Mouse (Mus musculus) megakaryocyte, embryonic 14.5 days (primary cell): ENCODE data around the gene Hrct1. TPM values are rescaled to one million over a fixed set of nuclear protein-coding genes. Genes with fewer than 3 reads are reported as not detected.

Experiments used
- H3K27me3 ChIP-seq: replicated peaks from 2 replicates; pipeline ENCODE3; 2012; ENCODE audit warnings: inconsistent platforms
- H3K36me3 ChIP-seq: replicated peaks from 2 replicates; pipeline ENCODE3; 2012; ENCODE audit warnings: low read length, inconsistent platforms, mixed read lengths
- H3K4me1 ChIP-seq: 2 replicates; pipeline ENCODE4 v1.6.1; 2012; ENCODE audit warnings: inconsistent platforms
- H3K4me3 ChIP-seq: replicated peaks from 2 replicates; pipeline ENCODE3; 2012; ENCODE audit warnings: moderate library complexity, mild to moderate bottlenecking, inconsistent platforms
- H3K9me3 ChIP-seq: 2 replicates; pipeline ENCODE4 v1.6.1; 2012; ENCODE audit warnings: inconsistent platforms
- FLI1 ChIP-seq: IDR thresholded peaks from 2 replicates; pipeline ENCODE4 v1.6.1; 2012; ENCODE audit warnings: low read length, inconsistent platforms, mixed read lengths
- GATA1 ChIP-seq: IDR thresholded peaks from 3 replicates; pipeline ENCODE4 v1.6.1; 2012; ENCODE audit warnings: mixed read lengths, low read length, inconsistent platforms, borderline replicate concordance
- polyA plus RNA-seq: library from polyadenylated mRNA; stranded (reverse); fragments of >175 nt; gene quantifications from 2 replicates; pipeline ENCODE4 v1.2.3, GENCODE M21; 2012; ENCODE audit warnings: low replicate concordance; ENCODE audit not compliant: insufficient read depth

Gene Hrct1
- polyA plus RNA-seq, 1 experiment: 0.12 TPM

DNA sequence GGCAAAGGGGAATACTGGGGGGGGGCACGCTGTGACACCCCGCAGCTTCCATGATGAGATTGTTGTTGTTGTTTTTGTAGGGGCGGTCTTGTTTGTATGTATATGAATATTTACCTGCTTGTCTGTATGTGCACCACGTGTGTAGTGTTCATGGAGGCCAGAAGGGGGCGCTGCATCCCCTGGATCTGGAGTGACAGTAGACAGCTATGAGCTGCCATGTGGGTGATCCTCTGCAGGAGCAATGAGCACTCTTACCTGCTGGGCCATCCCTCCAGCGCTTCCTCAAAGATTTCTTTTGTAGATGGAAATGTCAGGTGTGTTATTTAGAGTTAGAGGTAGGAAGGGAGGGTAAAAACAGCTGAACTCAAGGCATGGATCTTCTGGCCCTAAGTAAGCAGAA lies 23.5 kb upstream of the Hrct1 start:
- no peak overlapping the region for H3K4me3 ChIP-seq
- no peaks in the 10 kb centered on the region for H3K36me3 ChIP-seq
- no peak for TF ChIP-seq FLI1
- TF ChIP-seq GATA1: no peak
- no peaks in the 10 kb centered on the region for H3K9me3 ChIP-seq
- H3K27me3 ChIP-seq: peaks cover 53% of the 10 kb centered on the region
- H3K4me1 ChIP-seq: no peaks in the 10 kb centered on the region; the same call in 1 of the 2 replicates

DNA sequence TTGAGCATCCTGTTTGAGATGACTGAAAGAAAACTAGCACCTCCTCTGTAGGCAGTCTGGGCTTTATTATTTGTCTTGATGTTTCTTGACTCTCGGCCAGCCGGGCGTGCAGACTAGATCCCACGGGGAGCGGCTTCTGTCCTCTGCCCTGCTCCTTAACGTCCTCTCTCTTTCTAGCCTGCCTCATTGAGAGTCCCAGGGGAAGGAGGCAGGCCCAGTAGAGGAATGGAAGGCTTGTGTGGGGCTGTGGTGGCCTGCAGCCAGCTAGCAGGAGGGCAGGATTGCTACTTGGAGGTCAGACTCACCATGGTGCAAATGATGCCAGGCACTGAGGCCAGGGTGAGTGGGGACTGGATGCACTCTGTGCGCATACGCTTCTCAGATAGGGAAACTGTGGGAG lies 23.1 kb upstream of the Hrct1 start:
- no peaks in the 10 kb centered on the region for H3K9me3 ChIP-seq
- TF ChIP-seq FLI1 (no peak), GATA1 (no peak)
- H3K27me3 ChIP-seq: peaks cover 52% of the 10 kb centered on the region
- no peaks in the 10 kb centered on the region for H3K36me3 ChIP-seq
- H3K4me1 ChIP-seq: no peaks in the 10 kb centered on the region; the same call in 1 of the 2 replicates
- H3K4me3 ChIP-seq: no peak overlapping the region

DNA sequence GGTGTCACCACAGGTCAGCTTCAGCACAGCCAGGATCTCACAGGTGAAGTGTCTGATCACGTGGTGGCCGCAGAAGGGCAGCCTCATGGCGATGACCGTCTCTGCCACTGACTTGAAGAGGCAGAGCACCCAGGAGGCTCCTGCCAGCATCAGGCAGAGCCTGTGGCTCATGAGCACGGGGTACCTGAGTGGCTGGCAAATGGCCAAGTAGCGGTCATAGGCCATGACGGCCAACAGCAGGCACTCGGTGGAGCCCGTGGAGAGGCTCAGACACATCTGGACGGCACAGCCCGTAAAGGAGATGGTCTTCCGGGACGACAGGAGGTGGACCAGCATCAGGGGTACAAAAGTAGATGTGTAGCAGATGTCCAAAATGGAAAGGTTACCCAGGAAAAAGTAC lies 21.0 kb upstream of the Hrct1 start:
- Histone ChIP-seq H3K4me3 (peak overlapping the region; percentile 38), H3K27me3 (peaks cover 62% of the 10 kb centered on the region), H3K36me3 (no peaks in the 10 kb centered on the region), H3K4me1 (no peaks in the 10 kb centered on the region; the same call in 1 of the 2 replicates), H3K9me3 (no peaks in the 10 kb centered on the region)
- TF ChIP-seq FLI1 (no peak), GATA1 (no peak)

DNA sequence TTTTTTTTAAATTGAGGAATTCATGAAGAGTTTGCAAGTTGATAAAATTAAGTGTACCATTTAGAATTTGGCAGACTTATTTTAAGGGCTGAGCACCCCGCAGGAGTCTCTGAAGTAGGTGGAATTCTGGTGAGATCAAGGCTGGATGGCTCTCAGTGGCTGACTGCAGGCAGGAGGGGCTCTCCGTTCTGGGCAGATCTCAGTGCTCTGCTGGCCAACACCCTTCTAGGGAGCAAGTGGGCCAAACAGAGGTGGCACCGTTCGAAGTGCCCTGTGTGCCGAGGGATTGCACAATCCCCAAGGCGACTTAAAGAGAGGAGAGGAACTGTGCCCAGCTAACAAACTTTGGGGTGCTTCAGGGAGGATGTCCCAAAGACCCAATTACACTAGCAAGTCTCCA lies 17.1 kb upstream of the Hrct1 start, which contains the start of gene Olfr71:
Gene Olfr71 (minus strand): TSS at position 387 of the 400 bp plus-strand sequence.
- Histone ChIP-seq H3K36me3 (no peaks in the 10 kb centered on the region), H3K9me3 (no peaks in the 10 kb centered on the region), H3K4me3 (no peak within 1 kb of the TSS), H3K27me3 (peaks cover 63% of the 10 kb centered on the region), H3K4me1 (no peaks in the 10 kb centered on the region; the same call in 1 of the 2 replicates)
- TF ChIP-seq FLI1: no peak
- no peak for TF ChIP-seq GATA1

DNA sequence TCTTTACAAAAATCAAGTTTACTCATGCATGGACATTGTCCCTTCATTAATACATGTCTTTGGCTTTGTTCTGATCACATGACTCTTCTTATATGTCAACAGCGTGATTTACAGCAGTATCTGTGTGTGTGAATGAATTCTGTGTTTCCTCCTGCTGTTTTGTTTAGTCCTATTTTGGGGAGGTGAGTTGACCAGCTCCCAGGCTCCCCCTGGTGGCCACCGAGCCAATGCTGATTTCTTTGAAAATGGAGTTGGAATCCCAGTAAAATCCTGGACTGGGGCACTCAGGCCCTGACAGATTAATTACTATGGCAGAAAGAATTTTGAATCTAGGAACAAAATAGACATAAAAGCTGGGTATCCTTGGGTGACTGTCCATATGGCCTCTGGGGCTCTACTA lies 15.2 kb upstream of the Hrct1 start:
- TF ChIP-seq FLI1: no peak
- no peak for TF ChIP-seq GATA1

DNA sequence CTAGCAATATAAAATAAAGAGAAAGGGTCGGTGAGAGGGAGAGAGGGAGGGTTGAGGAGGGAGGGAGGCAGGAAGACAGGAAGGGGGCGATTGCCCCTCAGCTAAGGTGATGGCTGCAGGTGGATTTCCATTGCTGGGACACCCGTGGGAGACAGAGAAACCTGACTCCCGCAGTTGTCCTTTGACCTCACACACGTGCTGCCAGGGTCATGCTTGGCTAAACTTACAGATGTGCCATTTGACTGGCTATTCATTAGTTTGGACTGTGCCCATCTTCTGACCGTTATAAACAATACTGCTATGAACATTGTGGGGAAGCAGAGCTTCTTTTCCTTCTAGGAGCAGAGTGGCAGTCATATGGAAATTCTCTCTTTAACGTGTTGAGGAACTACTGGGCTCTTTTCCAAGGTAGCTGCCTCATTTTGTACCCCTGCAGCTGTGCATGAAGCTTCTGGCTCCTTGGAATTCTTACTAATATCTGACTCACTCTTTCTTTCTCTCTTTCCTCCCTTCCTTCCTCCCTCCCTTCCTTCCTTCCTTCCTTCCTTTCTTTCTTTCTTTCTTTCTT lies 13.3 kb upstream of the Hrct1 start:
- no peak overlapping the region for H3K4me3 ChIP-seq
- H3K9me3 ChIP-seq: peaks cover 5% of the 10 kb centered on the region
- H3K36me3 ChIP-seq: no peaks in the 10 kb centered on the region
- H3K27me3 ChIP-seq: peaks cover 48% of the 10 kb centered on the region
- TF ChIP-seq FLI1 (no peak), GATA1 (no peak)
- H3K4me1 ChIP-seq: peaks cover 6% of the 10 kb centered on the region; the same call in 1 of the 2 replicates

More for the DNA sequence above, 15.2 kb upstream of the Hrct1 start:
- no peaks in the 10 kb centered on the region for H3K36me3 ChIP-seq
- H3K4me1 ChIP-seq: peaks cover 6% of the 10 kb centered on the region; the same call in 1 of the 2 replicates
- no peak overlapping the region for H3K4me3 ChIP-seq
- H3K9me3 ChIP-seq: no peaks in the 10 kb centered on the region
- peaks cover 56% of the 10 kb centered on the region for H3K27me3 ChIP-seq

DNA sequence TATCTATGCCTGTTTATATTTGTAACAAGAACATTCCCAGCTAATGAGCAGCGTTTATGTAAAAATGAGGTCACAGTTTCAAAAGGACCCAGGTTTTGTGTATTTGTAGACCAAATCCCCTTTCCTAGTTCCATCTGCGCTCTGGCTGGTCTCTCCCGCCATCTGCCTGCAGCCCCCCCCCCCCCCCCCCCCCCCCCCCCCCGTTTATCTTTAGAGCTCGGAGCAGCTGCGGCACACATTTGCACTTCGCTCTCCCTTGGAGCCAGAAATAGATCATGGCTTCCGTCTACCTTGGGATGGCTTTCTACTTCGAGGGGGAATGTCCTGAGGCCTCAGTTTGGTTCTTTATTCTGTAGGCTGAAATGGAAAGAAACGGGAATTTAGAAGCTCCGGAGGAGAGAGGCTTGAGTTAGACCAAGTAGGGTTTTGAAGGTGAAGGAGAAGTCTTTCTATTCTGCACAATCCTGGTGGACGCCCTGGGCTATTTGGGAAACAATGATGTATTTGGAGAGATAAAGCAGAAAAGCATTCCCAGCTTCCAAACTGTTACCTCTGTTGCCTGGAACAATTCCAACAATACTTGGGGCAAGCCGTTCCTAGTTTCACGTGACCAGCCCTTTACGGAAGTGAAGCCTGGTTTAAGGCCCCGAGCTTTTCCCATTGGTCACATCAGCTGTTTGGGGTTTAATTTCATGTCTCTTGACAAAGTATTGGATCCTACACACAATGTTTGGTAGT lies 6.3 kb upstream of the Hrct1 start:
- H3K36me3 ChIP-seq: no peaks in the 10 kb centered on the region
- peaks cover 5% of the 10 kb centered on the region for H3K4me1 ChIP-seq
- no peak for TF ChIP-seq GATA1
- peaks cover 15% of the 10 kb centered on the region for H3K27me3 ChIP-seq
- peaks cover 5% of the 10 kb centered on the region for H3K9me3 ChIP-seq
- H3K4me3 ChIP-seq: no peak overlapping the region

DNA sequence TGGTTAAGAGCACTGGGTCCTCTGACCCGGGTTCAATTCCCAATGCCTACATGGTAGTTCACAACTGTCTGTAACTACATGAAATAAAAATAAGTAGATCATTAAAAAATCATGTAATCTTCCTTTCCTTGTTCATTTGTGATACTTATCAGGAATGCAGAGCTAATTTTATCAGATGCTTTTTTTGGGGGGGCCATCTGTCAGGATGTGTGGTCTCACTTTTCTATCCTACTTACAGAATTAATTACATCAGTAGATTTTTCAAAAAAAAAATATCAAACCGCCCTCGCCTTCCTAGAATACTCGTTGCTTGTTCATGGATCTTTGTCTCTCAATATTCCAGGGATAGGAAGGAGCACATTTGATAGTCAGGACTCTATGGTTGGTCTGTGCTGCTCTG lies 4.8 kb upstream of the Hrct1 start:
- peaks cover 5% of the 10 kb centered on the region for H3K9me3 ChIP-seq
- H3K4me3 ChIP-seq: no peak overlapping the region
- no peak for TF ChIP-seq FLI1
- TF ChIP-seq GATA1: no peak
- H3K36me3 ChIP-seq: no peaks in the 10 kb centered on the region
- peaks cover 15% of the 10 kb centered on the region for H3K27me3 ChIP-seq
- peaks cover 12% of the 10 kb centered on the region for H3K4me1 ChIP-seq

DNA sequence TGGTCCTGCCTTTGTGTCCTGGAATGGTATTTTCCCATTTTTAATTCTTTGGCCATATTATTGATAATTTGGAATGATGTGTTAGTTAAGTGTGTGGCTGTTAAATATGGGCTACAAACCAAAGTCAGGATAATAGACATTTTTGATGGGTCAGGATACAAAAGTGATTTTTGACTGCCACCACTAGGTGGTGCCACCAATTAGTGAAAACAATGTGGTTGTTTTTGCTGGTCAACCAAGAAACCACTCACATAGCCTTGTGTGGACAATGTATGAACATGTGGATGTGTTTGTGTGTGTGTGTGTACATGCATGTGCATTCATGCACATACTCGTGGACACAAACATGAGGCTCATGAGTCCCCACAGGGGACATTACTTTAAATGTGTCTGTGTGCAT lies 2.2 kb upstream of the Hrct1 start:
- H3K4me3 ChIP-seq: no peak overlapping the region
- no peaks in the 10 kb centered on the region for H3K9me3 ChIP-seq
- H3K27me3 ChIP-seq: peaks cover 24% of the 10 kb centered on the region
- peaks cover 38% of the 10 kb centered on the region for H3K4me1 ChIP-seq
- H3K36me3 ChIP-seq: no peaks in the 10 kb centered on the region
- no peak for TF ChIP-seq GATA1
- TF ChIP-seq FLI1: no peak

DNA sequence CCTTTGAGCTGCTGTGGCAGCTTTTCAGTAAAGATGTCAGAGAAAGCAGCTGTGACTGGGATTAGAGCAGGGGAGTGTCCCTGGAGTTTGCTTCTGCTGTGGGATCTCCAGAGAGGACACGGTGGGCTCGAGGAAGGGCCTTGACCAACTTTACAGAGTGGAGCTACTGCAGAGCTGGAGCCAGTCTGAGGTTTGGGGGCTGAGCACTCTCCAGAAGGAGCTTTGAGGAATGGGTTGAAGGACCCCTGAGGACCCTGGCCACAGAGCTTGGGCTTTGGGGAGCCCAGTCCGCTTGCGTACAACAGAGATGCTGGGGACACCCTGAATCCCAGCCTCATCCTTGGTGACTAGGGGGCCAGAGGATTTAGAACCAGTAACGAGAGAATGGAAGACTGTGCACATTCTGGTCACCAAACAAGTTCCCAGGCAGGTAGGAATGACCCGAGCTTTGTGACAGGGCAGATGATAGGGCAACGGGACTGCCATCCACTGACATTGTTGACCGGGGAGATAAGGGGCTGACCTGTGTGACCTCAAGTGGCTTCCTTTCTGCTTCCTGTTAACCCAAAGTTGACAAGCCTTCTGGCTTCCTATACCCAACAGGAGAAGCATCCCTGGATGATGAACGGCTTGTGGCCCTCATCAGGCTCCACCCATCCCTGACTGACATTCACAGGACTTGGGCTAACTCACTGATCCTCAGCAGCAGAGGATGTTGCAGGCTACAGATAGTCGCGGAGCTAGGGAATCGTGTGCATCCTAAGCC lies 577 bp upstream of the Hrct1 start:
- peaks cover 35% of the 10 kb centered on the region for H3K27me3 ChIP-seq
- peaks cover 55% of the 10 kb centered on the region for H3K4me1 ChIP-seq
- TF ChIP-seq GATA1: no peak
- TF ChIP-seq FLI1: no peak
- peak overlapping the region; percentile 30 for H3K4me3 ChIP-seq
- no peaks in the 10 kb centered on the region for H3K36me3 ChIP-seq
- H3K9me3 ChIP-seq: peaks cover 9% of the 10 kb centered on the region; the same call in 1 of the 2 replicates
